Mouse (Mus musculus) urinary bladder, postnatal 10 days (tissue): ENCODE measurements around the gene B630019K06Rik.
"Not testable (repeated sequence)": the region's sequence is repeated elsewhere in the genome, so short reads cannot be mapped to it uniquely, and the experiment has no call there.

Experiments
- DNase-seq: peaks from one replicate; pipeline ENCODE4 v3.0.0; 2022; ENCODE audit warnings: low spot score

Gene B630019K06Rik

DNA sequence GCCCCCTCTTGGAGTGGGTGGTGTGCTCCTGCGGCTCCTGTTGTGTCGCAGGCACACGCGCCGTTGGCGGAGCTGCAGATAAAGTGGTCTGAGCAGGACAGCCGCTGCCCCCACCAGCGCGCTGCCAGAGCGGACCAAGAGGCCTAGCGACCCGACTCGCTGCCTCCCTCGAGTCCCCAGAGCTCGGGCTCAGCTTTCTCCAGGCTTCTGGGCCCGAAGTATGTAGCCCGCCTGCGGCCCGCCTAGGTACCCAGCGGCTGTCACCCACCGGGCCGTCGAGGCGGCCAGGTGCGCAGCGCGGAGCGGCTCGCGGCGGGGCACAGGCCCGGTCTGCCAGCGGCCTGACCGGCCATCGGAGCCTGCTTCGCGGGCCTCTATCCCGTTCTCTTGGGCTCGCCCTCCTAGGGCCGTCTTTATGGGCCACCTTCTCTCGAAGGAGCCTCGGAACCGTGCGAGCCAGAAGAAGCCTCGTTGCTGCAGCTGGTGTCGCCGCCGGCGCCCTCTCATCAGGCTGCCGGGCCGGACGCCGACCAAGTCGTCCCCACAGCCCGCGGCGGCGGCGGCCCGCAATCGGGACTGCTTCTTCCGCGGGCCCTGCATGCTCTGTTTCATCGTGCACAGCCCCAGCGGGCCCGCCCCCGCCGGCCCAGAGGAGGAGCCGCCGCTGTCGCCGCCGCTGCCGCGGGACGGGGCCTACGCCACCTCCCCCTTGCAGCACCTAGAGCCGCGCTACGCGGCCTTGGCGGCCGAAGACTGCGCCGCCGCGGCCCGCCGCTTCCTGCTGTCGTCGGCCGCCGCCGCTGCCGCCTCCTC is at the start of gene B630019K06Rik:
Gene B630019K06Rik (plus strand): TSS at position 40 of the 813 bp plus-strand sequence.
- DNase-seq = no peak

- DNase-seq = no peak
Observed at GRCm38 (mm10) chrX:8843694-8844093, 48.5 kb upstream of the B630019K06Rik start, which contains the start of gene Gm6592. TSS of gene Gm6592 (plus strand) at chrX:8843994.

DNA sequence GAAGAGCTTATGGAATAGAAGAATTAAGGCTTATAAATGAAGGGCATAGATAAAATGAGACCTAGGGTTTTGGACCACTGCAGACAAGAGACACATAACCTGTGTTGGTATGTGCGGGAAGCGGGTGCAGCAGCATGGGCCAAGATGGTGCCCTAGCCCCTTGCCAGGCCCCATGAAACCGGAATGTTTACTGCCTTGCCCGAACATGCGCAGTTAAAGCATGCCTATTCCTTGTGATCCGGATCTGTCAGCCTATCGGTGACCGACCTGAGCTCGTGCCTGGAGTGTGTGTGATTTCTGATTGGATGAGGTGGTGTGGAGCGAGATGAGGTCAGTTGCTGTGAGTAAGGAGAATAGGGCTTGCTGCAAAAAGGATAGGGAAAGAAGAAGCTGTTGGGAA is 39.7 kb upstream of the B630019K06Rik start:
- DNase-seq = no peak

- DNase-seq = peak; percentile 9
Observed at GRCm38 (mm10) chrX:8864331-8864730, 27.9 kb upstream of the B630019K06Rik start.

GRCm38 (mm10) chrX:8873953-8874352 is 18.2 kb upstream of the B630019K06Rik start, which contains the start of gene Gm5751:
TSS of gene Gm5751 (plus strand) at chrX:8874253.
- not testable (repeated sequence) for DNase-seq

DNA sequence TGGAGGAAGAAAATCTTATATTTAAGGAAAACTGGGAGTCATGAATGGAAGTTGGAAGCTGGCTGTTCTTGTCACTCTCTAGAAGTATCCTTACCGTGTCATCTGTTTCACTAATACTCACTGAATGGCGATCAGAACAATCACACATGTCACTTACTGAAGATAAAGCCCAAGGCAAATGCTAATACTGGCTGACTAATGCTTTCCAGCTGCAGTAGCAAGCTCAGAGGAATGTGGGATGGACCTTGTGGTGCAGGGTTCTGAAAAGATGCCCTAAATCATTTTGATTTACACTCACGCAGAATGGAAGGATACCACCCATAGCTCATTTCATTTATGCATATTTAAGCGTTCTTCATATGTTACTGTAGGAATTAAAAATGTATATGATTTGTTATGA is 7.8 kb upstream of the B630019K06Rik start:
- no peak for DNase-seq

- no peak for DNase-seq
Observed at GRCm38 (mm10) chrX:8891975-8892342, 223 bp upstream of the B630019K06Rik start.

DNA sequence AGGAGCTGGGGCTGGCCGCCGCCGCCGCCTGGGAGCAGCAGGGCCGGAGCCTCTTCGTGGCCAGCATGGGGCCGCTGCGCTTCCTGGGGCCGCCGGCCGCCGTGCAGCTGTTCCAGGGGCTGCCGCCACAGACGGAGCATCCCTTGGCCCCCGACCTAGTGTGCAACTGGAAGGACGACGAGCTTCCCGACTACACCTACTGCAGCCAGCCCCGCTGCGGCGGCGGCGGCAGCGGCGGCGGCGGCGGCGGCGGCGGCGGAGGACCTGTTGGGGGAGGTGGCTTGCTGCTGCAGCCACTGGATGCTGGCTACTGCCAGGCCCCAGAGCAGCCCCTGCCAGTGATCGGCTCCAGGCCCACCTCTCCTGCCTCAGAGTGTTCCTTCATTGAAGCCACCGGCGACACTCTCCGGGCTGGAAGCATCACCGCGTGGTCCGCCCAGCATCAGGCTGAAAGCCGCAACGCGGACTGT is 1.0 kb downstream of the B630019K06Rik start:
- no peak for DNase-seq

DNA sequence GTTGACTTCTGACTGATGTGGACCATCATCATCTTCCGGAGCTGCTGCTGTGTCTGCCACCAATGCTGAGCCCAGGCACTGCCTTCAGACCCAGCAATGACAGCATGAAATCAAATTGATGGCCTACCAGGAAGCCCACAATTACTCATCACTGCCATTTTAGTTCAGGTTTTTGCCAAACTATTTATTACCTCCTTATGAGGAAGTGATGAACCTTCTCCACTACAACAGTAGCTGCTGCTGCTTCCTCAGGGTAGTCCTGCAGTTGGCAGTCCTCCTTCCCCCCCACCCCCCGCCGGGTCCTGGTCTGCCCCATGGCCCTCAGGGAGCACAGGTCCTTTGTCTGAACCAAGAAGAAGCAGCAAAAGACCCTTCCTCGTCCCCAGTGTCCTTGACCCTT is 8.6 kb downstream of the B630019K06Rik start:
- no peak for DNase-seq

DNA sequence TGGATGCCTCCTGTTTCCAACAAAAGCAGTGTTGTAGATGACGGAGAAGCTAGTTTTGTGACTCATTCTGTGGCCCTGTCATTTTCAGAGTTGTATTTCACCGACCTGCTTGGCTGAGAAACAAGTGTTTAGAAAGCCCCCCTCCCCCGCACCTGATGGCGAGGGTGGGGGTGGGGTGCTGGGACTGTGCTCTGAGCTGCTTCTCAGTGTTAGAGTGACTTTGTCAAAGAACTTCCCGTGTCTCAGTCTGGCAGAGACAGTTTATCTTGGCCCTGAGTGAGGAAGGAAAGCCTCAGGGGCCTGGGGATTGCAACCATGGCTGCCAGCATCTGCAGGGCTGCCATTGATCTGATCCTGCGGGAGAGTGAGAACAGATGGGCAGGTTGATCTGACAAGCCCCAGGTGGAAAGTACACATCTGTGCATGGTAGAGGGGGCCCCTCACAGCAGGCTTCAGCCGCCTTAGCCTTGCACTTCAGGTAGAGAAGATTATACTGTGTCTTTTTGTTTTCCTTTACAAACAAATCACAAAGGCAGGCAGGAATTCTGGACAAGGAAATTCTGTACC is 9.8 kb downstream of the B630019K06Rik start:
- DNase-seq = no peak

GRCm38 (mm10) chrX:8921080-8921479 is 28.9 kb downstream of the B630019K06Rik start:
- DNase-seq = no peak

DNA sequence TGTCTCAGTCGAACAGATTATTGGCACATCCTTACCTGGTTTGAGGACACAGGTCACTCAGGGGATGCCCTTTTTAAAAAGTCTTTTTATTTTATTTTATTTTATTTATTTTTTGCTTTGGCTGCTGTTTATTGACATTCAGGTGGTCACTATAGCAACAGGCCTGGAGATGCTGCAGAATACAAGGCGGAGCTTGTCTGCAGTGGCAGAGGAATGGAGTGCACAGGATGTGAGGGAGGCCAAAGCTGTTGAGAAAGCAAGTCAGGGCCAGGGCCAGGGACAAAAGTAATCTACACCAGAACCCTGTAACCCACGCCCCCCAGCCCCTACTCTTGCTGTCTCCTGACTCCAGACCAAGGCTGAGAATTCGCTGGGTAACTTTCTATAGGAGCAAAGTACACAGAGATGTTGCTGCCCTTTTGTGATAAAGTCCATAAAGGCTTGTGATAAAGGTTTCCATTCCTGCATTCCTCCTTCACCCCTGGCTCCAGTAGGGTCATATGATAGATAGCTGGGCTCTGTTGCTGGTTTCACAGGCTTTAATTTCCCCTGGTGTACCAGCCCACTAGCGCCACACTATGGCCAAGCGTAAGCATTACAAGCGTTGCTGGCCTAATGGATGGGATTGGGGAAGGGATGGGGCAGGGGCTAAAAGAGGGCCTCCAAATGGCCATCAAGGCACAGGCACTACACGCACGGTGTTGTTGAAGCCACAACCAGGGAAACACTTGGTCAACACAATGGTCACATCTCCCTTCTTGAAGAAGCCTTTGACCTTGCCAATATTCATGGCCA is 29.8 kb downstream of the B630019K06Rik start:
- no peak for DNase-seq

DNA sequence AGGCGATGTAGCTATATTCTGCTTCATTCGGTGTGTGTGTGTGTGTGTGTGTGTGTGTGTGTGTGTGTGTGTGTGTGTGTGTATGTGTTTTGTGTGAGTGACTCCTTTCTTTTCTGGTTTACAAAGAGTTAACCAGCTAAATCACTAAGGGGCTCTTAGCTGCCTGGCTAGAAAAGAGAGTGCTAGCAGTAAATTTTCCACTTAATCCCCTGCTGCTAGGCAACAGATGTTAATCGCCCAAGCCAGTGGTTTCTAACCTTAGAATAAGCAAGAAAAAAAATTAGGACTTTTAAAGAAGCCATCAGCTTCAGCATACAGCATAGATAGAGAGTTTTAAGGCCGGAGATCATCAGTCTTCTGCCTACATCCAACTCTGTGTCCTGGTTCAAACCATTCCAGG is 35.1 kb downstream of the B630019K06Rik start:
- no peak for DNase-seq

GRCm38 (mm10) chrX:8944041-8944440 is 51.9 kb downstream of the B630019K06Rik start:
- no peak for DNase-seq
